Mouse (Mus musculus) G1E (cell line): ENCODE measurements at regions not wholly inside any gene's neighbourhood (a gene's known extent, or its start where the extent isn't known, plus 50 kb on each side); places are given as distances from the start of the nearest gene placed in this dataset.

Experiments
- ATAC-seq: 2 replicates; pipeline ENCODE4 v1.8.0; 2016; ENCODE audit warnings: mild to moderate bottlenecking; ENCODE audit not compliant: insufficient number of reproducible peaks, poor library complexity, low FRiP score, severe bottlenecking; ENCODE audit errors: extremely low read depth
- DNase-seq: peaks from one replicate; pipeline ENCODE4 v3.0.0; 2012; ENCODE audit warnings: low spot score
- H3K27me3 ChIP-seq: 2 replicates; pipeline ENCODE4 v1.6.1; 2012; ENCODE audit warnings: mild to moderate bottlenecking, low read length, inconsistent platforms; ENCODE audit not compliant: insufficient read depth
- H3K36me3 ChIP-seq: replicated peaks from 2 replicates; pipeline ENCODE3; 2012; ENCODE audit warnings: mild to moderate bottlenecking, inconsistent platforms
- H3K4me1 ChIP-seq: 2 replicates; pipeline ENCODE4 v1.6.1; 2012; ENCODE audit warnings: low read depth, low read length, inconsistent platforms, mixed read lengths; ENCODE audit not compliant: insufficient read depth
- H3K4me3 ChIP-seq: 2 replicates; pipeline ENCODE4 v1.5.1; 2012; ENCODE audit warnings: low read depth, mild to moderate bottlenecking, inconsistent platforms, low read length, moderate library complexity, mixed read lengths
- H3K9me3 ChIP-seq: replicated peaks from 2 replicates; pipeline ENCODE4 v1.6.1; 2012; ENCODE audit warnings: inconsistent platforms
- CTCF ChIP-seq: IDR thresholded peaks from 2 replicates; pipeline ENCODE4 v1.5.1; 2012; ENCODE audit warnings: low read depth, low read length, inconsistent platforms, mixed read lengths
- GATA1 ChIP-seq: IDR thresholded peaks from 2 replicates; pipeline ENCODE4 v1.6.1; 2012; ENCODE audit warnings: borderline replicate concordance, low read length, inconsistent platforms, mixed read lengths
- GATA2 ChIP-seq: IDR thresholded peaks from 2 replicates; pipeline ENCODE4 v1.6.1; 2012; ENCODE audit warnings: low read depth, low read length, inconsistent platforms, borderline replicate concordance
- POLR2AphosphoS5 ChIP-seq: IDR thresholded peaks from 2 replicates; pipeline ENCODE4 v1.6.1; 2012; ENCODE audit warnings: low read depth, low read length, inconsistent platforms; ENCODE audit not compliant: insufficient replicate concordance
- TAL1 ChIP-seq: conservative IDR thresholded peaks from 2 replicates; pipeline ENCODE4 v1.6.1; 2012; ENCODE audit warnings: low read depth, low read length, inconsistent platforms, mixed read lengths

GRCm38 (mm10) chr14:76629913-76630478, 73.3 kb upstream of the Serp2 start:
- Histone ChIP-seq H3K4me3 (no peak overlapping the region), H3K36me3 (no peaks in the 10 kb centered on the region), H3K4me1 (no peaks in the 10 kb centered on the region), H3K9me3 (peaks cover 32% of the 10 kb centered on the region), H3K27me3 (no peaks in the 10 kb centered on the region)
- no peak for TF ChIP-seq TAL1
- no peak for TF ChIP-seq GATA2
- no peak for TF ChIP-seq CTCF
- TF ChIP-seq POLR2AphosphoS5, result no peak
- TF ChIP-seq GATA1, result no peak
- DNase-seq (no peak), ATAC-seq (no peak)

- TF ChIP-seq POLR2AphosphoS5, result no peak
- no peaks in the 10 kb centered on the region for H3K27me3 ChIP-seq
- DNase-seq (no peak), ATAC-seq (no peak)
- H3K4me1 ChIP-seq, result no peaks in the 10 kb centered on the region
- peaks cover 29% of the 10 kb centered on the region for H3K9me3 ChIP-seq
- no peaks in the 10 kb centered on the region for H3K36me3 ChIP-seq
- no peak overlapping the region for H3K4me3 ChIP-seq
Measured at GRCm38 (mm10) chr14:76628182-76628892, 71.6 kb upstream of the Serp2 start.

GRCm38 (mm10) chr14:76625589-76626368, 69.1 kb upstream of the Serp2 start:
- ATAC-seq (no peak), DNase-seq (no peak)
- Histone ChIP-seq H3K9me3 (peaks cover 28% of the 10 kb centered on the region), H3K27me3 (no peaks in the 10 kb centered on the region), H3K4me3 (no peak overlapping the region), H3K36me3 (no peaks in the 10 kb centered on the region), H3K4me1 (no peaks in the 10 kb centered on the region)
- TF ChIP-seq CTCF (no peak), POLR2AphosphoS5 (no peak), GATA2 (no peak), GATA1 (no peak), TAL1 (no peak)

GRCm38 (mm10) chr14:76624626-76625378, 68.1 kb upstream of the Serp2 start:
- Histone ChIP-seq H3K4me1 (no peaks in the 10 kb centered on the region), H3K36me3 (no peaks in the 10 kb centered on the region), H3K4me3 (no peak overlapping the region), H3K9me3 (peaks cover 22% of the 10 kb centered on the region), H3K27me3 (no peaks in the 10 kb centered on the region)
- no peak for TF ChIP-seq POLR2AphosphoS5
- no peak for TF ChIP-seq CTCF
- TF ChIP-seq GATA1, result no peak
- TF ChIP-seq TAL1, result no peak
- TF ChIP-seq GATA2, result no peak
- DNase-seq, result no peak
- no peak for ATAC-seq

GRCm38 (mm10) chr14:76623371-76623988, 66.8 kb upstream of the Serp2 start:
- Histone ChIP-seq H3K36me3 (no peaks in the 10 kb centered on the region), H3K9me3 (peaks cover 22% of the 10 kb centered on the region), H3K27me3 (no peaks in the 10 kb centered on the region), H3K4me3 (no peak overlapping the region), H3K4me1 (no peaks in the 10 kb centered on the region)
- TF ChIP-seq POLR2AphosphoS5, result no peak
- no peak for TF ChIP-seq CTCF
- TF ChIP-seq GATA2, result no peak
- TF ChIP-seq GATA1, result no peak
- no peak for TF ChIP-seq TAL1
- ATAC-seq, result no peak
- no peak for DNase-seq
